Mouse (Mus musculus) embryonic facial prominence, embryonic 10.5 days (tissue): ENCODE results near the gene Gm5065. TPM values are rescaled to one million over a fixed set of nuclear protein-coding genes. Genes with fewer than 3 reads are reported as not detected.

Experiments used
- DNase-seq: peaks from one replicate; pipeline ENCODE4 v3.0.0-alpha.2; 2017; ENCODE audit warnings: low spot score
- H3K27ac ChIP-seq: fragments of 300-500 bp; sonication (generic); replicated peaks from 2 replicates; pipeline ENCODE4 v1.5.1; 2016; ENCODE audit warnings: mild to moderate bottlenecking
- H3K27me3 ChIP-seq: fragments of 300-500 bp; sonication (generic); replicated peaks from 2 replicates; pipeline ENCODE4 v1.6.1; 2016; ENCODE audit warnings: low read depth, mild to moderate bottlenecking; ENCODE audit not compliant: poor library complexity, severe bottlenecking
- H3K36me3 ChIP-seq: fragments of 300-500 bp; sonication (generic); replicated peaks from 2 replicates; pipeline ENCODE4 v1.6.1; 2016; ENCODE audit warnings: mild to moderate bottlenecking, moderate library complexity
- H3K4me1 ChIP-seq: fragments of 300-500 bp; sonication (generic); 2 replicates; pipeline ENCODE4 v1.6.1; 2016
- H3K4me3 ChIP-seq: fragments of 300-500 bp; sonication (generic); 2 replicates; pipeline ENCODE4 v1.5.1; 2016; ENCODE audit warnings: mild to moderate bottlenecking, moderate library complexity
- H3K9me3 ChIP-seq: fragments of 300-500 bp; sonication (generic); 2 replicates; pipeline ENCODE4 v1.6.1; 2016; ENCODE audit warnings: mild to moderate bottlenecking
- WGBS: fragments of 180-500 bp; shearing (Covaris S2); methylation state at CpG from one replicate; pipeline ENCODE4 v1.1.7; 2016; 5-methylcytosine and 5-hydroxymethylcytosine counted together
- polyA plus RNA-seq: library from polyadenylated mRNA; unstranded; fragments of >200 nt; fragmentation: Nextera tagmentation; extraction: Ambion mirVana; gene quantifications from 2 replicates; pipeline ENCODE4 v1.2.1, GENCODE M21; 2016

Gene Gm5065
- polyA plus RNA-seq: not detected in 2 replicates

DNA sequence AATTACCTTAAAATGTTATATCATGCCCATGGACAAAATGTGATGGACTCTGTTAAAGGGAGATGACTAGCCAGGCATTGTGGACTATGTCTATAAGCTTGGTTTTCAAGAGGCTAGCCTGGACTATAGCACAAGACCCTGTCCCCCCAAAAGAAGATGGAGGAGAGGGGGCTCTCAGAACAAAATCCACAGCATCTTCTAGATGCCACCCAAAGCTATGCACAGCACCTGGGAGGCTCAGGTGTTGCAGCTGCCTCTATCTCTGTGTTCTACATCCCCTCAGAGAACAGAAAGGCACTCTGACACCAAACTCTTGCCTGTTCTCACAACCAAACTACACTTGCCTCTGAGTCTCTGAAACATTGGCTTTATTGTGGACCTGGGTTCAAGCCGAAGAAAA is at the start of gene Gm5065:
Gene Gm5065, plus strand, starts transcription at position 301 of the 400 bp plus-strand sequence.
- 90% methylated on average over 1 of the region's 1 CpGs for WGBS
- H3K4me1 ChIP-seq: no peaks in the 10 kb centered on the region
- H3K4me3 ChIP-seq: no peak within 1 kb of the TSS
- no peak within 1 kb of the TSS for H3K27ac ChIP-seq
- no peaks in the 10 kb centered on the region for H3K27me3 ChIP-seq
- DNase-seq: no peak
- no peaks in the 10 kb centered on the region for H3K36me3 ChIP-seq
- peaks cover 55% of the 10 kb centered on the region for H3K9me3 ChIP-seq

DNA sequence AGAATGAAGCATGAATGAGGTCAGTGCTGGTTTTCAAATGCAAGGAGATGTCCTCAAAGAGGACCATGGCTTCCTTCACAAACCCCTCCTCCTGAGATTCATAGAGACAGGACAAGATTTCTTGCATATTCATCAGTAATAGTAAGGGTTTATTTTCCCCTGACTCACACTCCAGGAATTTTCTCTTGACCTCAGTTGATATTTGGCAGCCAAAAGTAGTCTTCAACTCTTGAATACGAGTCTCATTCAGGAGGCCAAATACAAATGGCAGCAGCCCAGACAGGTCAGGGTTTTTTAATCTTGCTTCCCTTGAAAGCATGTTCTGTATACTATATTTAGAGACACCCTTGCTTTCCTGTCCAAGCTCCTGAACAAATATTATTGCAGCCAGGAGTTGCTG is 22.8 kb upstream of the Gm5065 start:
- no peak overlapping the region for H3K27ac ChIP-seq
- H3K36me3 ChIP-seq: no peaks in the 10 kb centered on the region
- no peak overlapping the region for H3K4me3 ChIP-seq
- peaks cover 65% of the 10 kb centered on the region for H3K9me3 ChIP-seq
- DNase-seq: no peak
- H3K27me3 ChIP-seq: no peaks in the 10 kb centered on the region
- 85% methylated on average over 1 of the region's 1 CpGs for WGBS
- H3K4me1 ChIP-seq: no peaks in the 10 kb centered on the region

DNA sequence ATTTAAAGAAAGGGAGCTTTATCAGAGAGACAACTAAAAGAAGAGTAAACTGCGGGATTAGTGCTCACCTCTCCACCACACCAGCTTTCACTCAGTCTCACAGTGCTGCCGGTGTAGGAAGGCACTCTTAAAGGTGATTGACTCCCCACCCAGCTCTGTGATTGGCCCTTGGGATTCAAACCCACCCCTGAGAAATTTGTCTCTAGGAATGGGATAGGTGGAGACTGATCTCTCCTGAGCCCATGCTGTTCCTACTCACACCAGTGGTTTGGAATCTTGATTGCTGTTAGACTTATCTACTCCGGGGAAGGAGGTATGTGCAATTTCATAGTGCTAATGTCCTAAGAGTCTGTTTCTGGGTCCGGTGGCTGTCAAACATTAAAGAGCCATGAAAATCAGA is 598 bp downstream of the Gm5065 start, which contains the start of gene Nlrp2:
Gene Nlrp2, minus strand, starts transcription at position 101 of the 400 bp plus-strand sequence.
- Histone ChIP-seq H3K9me3 (peaks cover 57% of the 10 kb centered on the region), H3K27me3 (no peaks in the 10 kb centered on the region), H3K4me3 (no peak within 1 kb of the TSS), H3K4me1 (no peaks in the 10 kb centered on the region), H3K27ac (no peak within 1 kb of the TSS), H3K36me3 (no peaks in the 10 kb centered on the region)
- no peak for DNase-seq
- 79% methylated on average over 4 of the region's 4 CpGs for WGBS

DNA sequence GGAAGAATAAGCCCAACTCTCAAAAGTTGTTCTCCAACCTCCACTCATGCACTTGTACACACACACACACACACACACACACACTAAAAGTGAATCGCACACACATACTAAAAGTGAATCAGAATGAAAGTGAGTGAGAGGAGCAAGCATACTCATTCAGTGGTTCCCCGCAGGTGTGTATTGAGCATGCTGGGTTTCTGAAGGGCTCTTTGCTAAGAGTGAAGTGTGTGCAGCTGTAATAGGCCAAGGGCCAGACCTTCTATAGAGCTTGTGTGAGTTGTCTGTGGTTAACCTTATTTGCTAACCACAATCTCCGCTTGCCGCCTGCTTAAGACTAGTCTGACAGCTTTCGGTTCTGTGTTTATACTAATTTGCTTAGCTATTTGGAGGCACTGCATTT is 13.3 kb downstream of the Gm5065 start:
- Histone ChIP-seq H3K36me3 (no peaks in the 10 kb centered on the region), H3K9me3 (peaks cover 81% of the 10 kb centered on the region), H3K27me3 (no peaks in the 10 kb centered on the region), H3K27ac (no peak overlapping the region), H3K4me3 (no peak overlapping the region), H3K4me1 (no peaks in the 10 kb centered on the region)
- WGBS: 90% methylated on average over 5 of the region's 5 CpGs
- no peak for DNase-seq

DNA sequence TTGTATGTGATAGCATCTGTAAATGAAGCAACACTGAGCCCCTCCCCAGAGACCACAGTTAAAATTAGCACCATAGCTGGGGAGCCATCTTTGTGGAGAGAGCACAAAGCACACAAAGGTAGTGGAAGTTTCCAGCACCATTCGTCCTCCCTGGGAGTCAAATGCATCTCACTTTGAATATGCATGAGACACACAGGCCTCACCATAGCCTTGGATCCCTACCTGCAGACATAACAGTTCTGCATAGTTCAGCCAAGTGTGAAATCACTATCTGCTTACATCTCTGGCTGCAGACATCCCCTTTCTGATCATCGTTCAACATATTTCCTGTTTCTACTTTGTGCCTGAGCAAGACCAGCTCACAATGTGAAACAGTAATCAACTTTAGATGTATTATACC is 16.4 kb downstream of the Gm5065 start:
- Histone ChIP-seq H3K36me3 (no peaks in the 10 kb centered on the region), H3K27ac (no peak overlapping the region), H3K4me3 (no peak overlapping the region), H3K9me3 (peaks cover 58% of the 10 kb centered on the region), H3K4me1 (no peaks in the 10 kb centered on the region), H3K27me3 (no peaks in the 10 kb centered on the region)
- 80% methylated on average over 2 of the region's 2 CpGs for WGBS
- no peak for DNase-seq

DNA sequence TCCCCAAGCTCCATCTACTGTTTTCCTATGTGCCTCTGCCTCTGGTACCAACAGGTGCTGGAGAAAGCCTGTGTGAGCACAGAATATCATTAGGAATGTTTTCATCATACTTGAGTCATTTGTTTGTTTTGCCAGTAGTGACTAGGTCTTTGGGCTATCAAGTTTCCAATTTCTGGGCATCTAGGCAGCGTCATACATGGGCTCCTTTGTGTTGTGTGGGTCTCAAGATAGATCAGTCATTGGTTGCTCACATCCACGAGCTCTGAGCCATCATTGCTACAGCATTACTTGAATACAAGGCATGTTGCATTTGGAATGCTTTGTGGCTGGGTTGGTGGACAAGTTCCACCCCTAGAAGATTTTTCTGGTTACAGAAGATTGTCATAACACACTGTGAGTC is 55.9 kb downstream of the Gm5065 start:
- no peaks in the 10 kb centered on the region for H3K36me3 ChIP-seq
- H3K4me3 ChIP-seq: no peak overlapping the region
- no peaks in the 10 kb centered on the region for H3K4me1 ChIP-seq
- no peak for DNase-seq
- 41% methylated on average over 2 of the region's 2 CpGs for WGBS
- peaks cover 46% of the 10 kb centered on the region for H3K9me3 ChIP-seq
- H3K27me3 ChIP-seq: no peaks in the 10 kb centered on the region
- H3K27ac ChIP-seq: no peak overlapping the region

Other genes with a start within 250 kb of the Gm5065 start
- not detected in 2 replicates for gene Rfpl4, start 233.6 kb upstream of the Gm5065 start, polyA plus RNA-seq
- gene Rasl2-9, start 224.6 kb upstream of the Gm5065 start, polyA plus RNA-seq: 0.20 TPM in 2 replicates
- gene Vmn1r55, start 200.9 kb upstream of the Gm5065 start, polyA plus RNA-seq: 0.01 TPM in 1 of 2 replicates, not detected in the other
- gene Vmn1r56, start 153.8 kb upstream of the Gm5065 start, polyA plus RNA-seq: not detected in 2 replicates
- gene Vmn1r57, start 132.0 kb upstream of the Gm5065 start, polyA plus RNA-seq: not detected in 2 replicates
- gene Nlrp2, start 498 bp downstream of the Gm5065 start, polyA plus RNA-seq: not detected in 2 replicates
- not detected in 2 replicates for gene Vmn1r58, start 62.9 kb downstream of the Gm5065 start, polyA plus RNA-seq
- gene Vmn1r59, start 106.2 kb downstream of the Gm5065 start, polyA plus RNA-seq: not detected in 2 replicates
- not detected in 2 replicates for gene Vmn2r28, start 143.4 kb downstream of the Gm5065 start, polyA plus RNA-seq
- gene Vmn1r60, start 196.8 kb downstream of the Gm5065 start, polyA plus RNA-seq: not detected in 2 replicates